Mouse (Mus musculus) lung, adult 2 months (tissue): ENCODE measurements around the gene Git2. TPM values are rescaled to one million over a fixed set of nuclear protein-coding genes. Genes with fewer than 3 reads are reported as not detected.

Experiments used
- DNase-seq: peaks from one replicate; pipeline ENCODE4 v3.0.0; 2022
- H3K4me1 ChIP-seq: fragments of 200-500 bp; 2 replicates; pipeline ENCODE4 v1.6.1; 2011; ENCODE audit warnings: low read length; ENCODE audit not compliant: control insufficient read depth, insufficient read depth
- H3K4me3 ChIP-seq: fragments of 200-500 bp; replicated peaks from 2 replicates; pipeline ENCODE3; 2011; ENCODE audit warnings: low read depth, mild to moderate bottlenecking, control low read depth, low read length; ENCODE audit errors: extremely low read depth
- CTCF ChIP-seq: fragments of 200-500 bp; IDR thresholded peaks from 2 replicates; pipeline ENCODE4 v1.5.1; 2011; ENCODE audit warnings: mild to moderate bottlenecking, low read length, control low read depth; ENCODE audit not compliant: insufficient read depth
- POLR2A ChIP-seq: fragments of 200-500 bp; IDR thresholded peaks from 2 replicates; pipeline ENCODE4 v1.6.1; 2011; ENCODE audit warnings: low read depth, mild to moderate bottlenecking, control low read depth, low read length, borderline replicate concordance; ENCODE audit errors: extremely low read depth
- WGBS: fragments of 180-500 bp; shearing (Covaris S2); methylation state at CpG from one replicate; pipeline ENCODE4 v1.1.7; 2018; 5-methylcytosine and 5-hydroxymethylcytosine counted together
- polyA plus RNA-seq: library from polyadenylated mRNA; depleted of rRNA; stranded (reverse); fragments of >200 nt; gene quantifications from 2 replicates; pipeline ENCODE4 v1.2.3, GENCODE M21; 2012

The Git2 gene
- polyA plus RNA-seq, 1 experiment = 105 TPM

GRCm38 (mm10) chr5:114771796-114772195 lies 3.5 kb downstream of the Git2 start:
- H3K4me3 ChIP-seq = peak overlapping the region; percentile 84
- TF ChIP-seq POLR2A (no peak), CTCF (no peak)
- WGBS = 30% methylated on average over 8 of the region's 8 CpGs
- no peak for DNase-seq
- H3K4me1 ChIP-seq = peaks cover 17% of the 10 kb centered on the region

- WGBS = 61% methylated on average over 8 of the region's 8 CpGs
- Histone ChIP-seq H3K4me3 (no peak overlapping the region), H3K4me1 (peaks cover 10% of the 10 kb centered on the region)
- TF ChIP-seq CTCF (no peak), POLR2A (no peak)
- DNase-seq = no peak
These were observed 5.5 kb downstream of the Git2 start for GRCm38 (mm10) chr5:114769786-114770185.

GRCm38 (mm10) chr5:114767185-114767584 lies 8.1 kb downstream of the Git2 start:
- WGBS = 90% methylated on average over 7 of the region's 7 CpGs
- no peak for DNase-seq
- peaks cover 19% of the 10 kb centered on the region for H3K4me1 ChIP-seq
- TF ChIP-seq CTCF = no peak
- TF ChIP-seq POLR2A = no peak
- H3K4me3 ChIP-seq = no peak overlapping the region

GRCm38 (mm10) chr5:114766686-114767085 lies 8.6 kb downstream of the Git2 start:
- 79% methylated on average over 8 of the region's 8 CpGs for WGBS
- Histone ChIP-seq H3K4me3 (no peak overlapping the region), H3K4me1 (peaks cover 18% of the 10 kb centered on the region)
- no peak for TF ChIP-seq POLR2A
- no peak for TF ChIP-seq CTCF
- DNase-seq = no peak

GRCm38 (mm10) chr5:114764812-114765735 lies 10.2 kb downstream of the Git2 start:
- H3K4me1 ChIP-seq = peaks cover 14% of the 10 kb centered on the region
- no peak overlapping the region for H3K4me3 ChIP-seq
- no peak for DNase-seq
- WGBS = 79% methylated on average over 18 of the region's 18 CpGs
- TF ChIP-seq CTCF = peak; percentile 49; the same call in 1 of the 2 replicates
- TF ChIP-seq POLR2A = no peak

- TF ChIP-seq POLR2A (no peak; the same call in 1 of the 2 replicates), CTCF (no peak)
- peaks cover 10% of the 10 kb centered on the region for H3K4me1 ChIP-seq
- WGBS = 36% methylated on average over 8 of the region's 8 CpGs
- H3K4me3 ChIP-seq = no peak overlapping the region
- no peak for DNase-seq
These were observed 13.3 kb downstream of the Git2 start for GRCm38 (mm10) chr5:114761980-114762379.

GRCm38 (mm10) chr5:114759536-114760090 lies 15.7 kb downstream of the Git2 start:
- TF ChIP-seq CTCF (no peak), POLR2A (no peak)
- peaks cover 10% of the 10 kb centered on the region for H3K4me1 ChIP-seq
- H3K4me3 ChIP-seq = no peak overlapping the region
- WGBS = 91% methylated on average over 5 of the region's 5 CpGs
- DNase-seq = no peak

GRCm38 (mm10) chr5:114753384-114753783 lies 21.9 kb downstream of the Git2 start:
- H3K4me1 ChIP-seq = no peaks in the 10 kb centered on the region
- H3K4me3 ChIP-seq = no peak overlapping the region
- WGBS = 93% methylated on average over 12 of the region's 12 CpGs
- DNase-seq = no peak
- TF ChIP-seq CTCF = no peak
- TF ChIP-seq POLR2A = no peak

- no peaks in the 10 kb centered on the region for H3K4me1 ChIP-seq
- WGBS = 84% methylated on average over 10 of the region's 10 CpGs
- DNase-seq = no peak
- H3K4me3 ChIP-seq = no peak overlapping the region
- TF ChIP-seq POLR2A (no peak), CTCF (no peak)
These were observed 22.9 kb downstream of the Git2 start for GRCm38 (mm10) chr5:114752397-114752796.

GRCm38 (mm10) chr5:114750325-114750724 lies 25.0 kb downstream of the Git2 start:
- H3K4me3 ChIP-seq = no peak overlapping the region
- TF ChIP-seq POLR2A = no peak
- no peak for TF ChIP-seq CTCF
- WGBS = 89% methylated on average over 10 of the region's 10 CpGs
- no peaks in the 10 kb centered on the region for H3K4me1 ChIP-seq
- no peak for DNase-seq
